Mouse (Mus musculus) myocyte (in vitro differentiated cells): ENCODE results near the gene Smim20.

Experiments used
- E2F4 ChIP-seq: IDR thresholded peaks from one replicate; pipeline ENCODE4 v1.6.1; 2011; ENCODE audit warnings: mild to moderate bottlenecking, control low read depth, moderate library complexity; ENCODE audit not compliant: insufficient read depth
- MAX ChIP-seq: IDR thresholded peaks from one replicate; pipeline ENCODE4 v1.6.1; 2011; ENCODE audit warnings: low read depth, mild to moderate bottlenecking, control low read depth
- POLR2A ChIP-seq: IDR thresholded peaks from one replicate; pipeline ENCODE4 v1.6.1; 2011; ENCODE audit warnings: low read depth, mild to moderate bottlenecking, control low read depth, moderate library complexity; ENCODE audit not compliant: insufficient read length
- POLR2AphosphoS2 ChIP-seq: IDR thresholded peaks from one replicate; pipeline ENCODE4 v1.6.1; 2011; ENCODE audit warnings: low read depth, control low read depth; ENCODE audit not compliant: insufficient read length
- TCF12 ChIP-seq: IDR thresholded peaks from one replicate; pipeline ENCODE4 v1.6.1; 2011; ENCODE audit warnings: mild to moderate bottlenecking, control low read depth; ENCODE audit not compliant: poor library complexity, insufficient read depth, severe bottlenecking
- USF1 ChIP-seq: IDR thresholded peaks from one replicate; pipeline ENCODE4 v1.6.1; 2011; ENCODE audit warnings: low read depth, mild to moderate bottlenecking, control low read depth, moderate library complexity

GRCm38 (mm10) chr5:53272626-53273025 lies 5.7 kb downstream of the Smim20 start:
- TF ChIP-seq POLR2A (no peak), MAX (no peak), POLR2AphosphoS2 (no peak), E2F4 (no peak), USF1 (no peak), TCF12 (no peak)
